Mouse (Mus musculus) ES-CJ7 (cell line): ENCODE data around the gene Rab22a.

Source experiments
- DNase-seq: peaks from one replicate; pipeline ENCODE4 v3.0.0; 2011; ENCODE audit warnings: low read depth, low spot score

The Rab22a gene

GRCm38 (mm10) chr2:173666876-173667275 lies 7.3 kb downstream of the Rab22a start:
- no peak for DNase-seq

- DNase-seq: no peak
These were observed 12.9 kb downstream of the Rab22a start for GRCm38 (mm10) chr2:173672328-173672896.

DNA sequence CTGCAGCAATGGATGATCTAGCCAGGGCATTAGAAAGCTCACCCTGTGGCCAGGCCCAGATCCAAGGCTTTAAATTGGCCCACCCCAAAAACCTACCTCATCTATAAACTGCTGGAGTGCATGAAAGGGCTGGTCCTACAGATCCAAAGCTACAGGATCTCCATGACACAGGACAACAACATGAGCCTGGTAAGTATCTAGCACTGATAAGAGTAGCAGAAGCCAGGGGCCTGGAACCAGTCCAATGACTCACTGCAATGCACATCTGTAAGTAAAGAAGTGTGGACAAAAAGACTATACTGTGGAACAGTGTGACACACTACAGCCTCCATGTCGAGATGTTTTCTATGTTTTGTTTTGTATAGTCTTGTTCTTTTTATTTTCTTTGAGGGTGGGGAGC lies 13.9 kb downstream of the Rab22a start:
- no peak for DNase-seq

DNA sequence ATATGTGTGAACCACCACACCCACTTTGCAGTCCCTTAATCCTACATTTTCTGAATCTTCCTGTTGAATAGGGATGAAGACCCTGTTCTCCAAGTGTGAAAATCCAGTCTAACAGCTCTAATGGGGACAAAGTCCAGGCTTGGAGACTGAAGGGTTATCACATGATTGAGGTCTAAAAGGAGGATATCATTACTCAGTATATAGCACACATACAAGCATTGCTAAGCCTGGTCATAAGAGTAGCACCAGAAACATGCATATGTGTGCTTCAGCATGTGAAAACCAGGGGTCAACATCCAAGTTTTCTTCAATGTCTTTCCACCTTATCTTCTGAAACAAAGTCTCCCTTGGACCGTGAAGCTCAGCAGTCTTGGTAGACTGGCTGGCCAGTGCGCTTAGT lies 19.0 kb downstream of the Rab22a start:
- no peak for DNase-seq

- DNase-seq: no peak
These were observed 19.7 kb downstream of the Rab22a start for GRCm38 (mm10) chr2:173679217-173679616.

- no peak for DNase-seq
These were observed 20.6 kb downstream of the Rab22a start for GRCm38 (mm10) chr2:173680153-173680552.

DNA sequence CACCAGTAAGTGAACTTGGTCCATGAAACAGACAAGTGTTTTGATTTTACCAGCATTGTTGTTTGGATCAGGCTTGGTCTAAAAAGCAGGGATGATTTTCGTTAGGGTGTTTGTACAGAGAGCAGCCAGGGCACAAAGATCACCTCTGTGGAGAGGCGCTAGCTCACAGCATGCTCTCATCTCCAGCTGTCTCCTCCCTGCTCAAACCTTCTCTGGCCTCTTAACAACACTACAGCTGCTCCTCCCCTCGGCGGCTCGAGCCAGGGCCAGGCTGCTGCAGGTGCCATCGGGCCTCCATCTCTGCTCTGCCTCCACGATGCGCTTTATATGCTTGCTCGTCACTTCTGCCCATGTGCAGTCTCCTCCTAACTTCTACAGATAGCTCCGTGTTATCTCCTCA lies 23.2 kb downstream of the Rab22a start:
- no peak for DNase-seq

- DNase-seq: no peak
These were observed 26.3 kb downstream of the Rab22a start for GRCm38 (mm10) chr2:173685781-173686361.

GRCm38 (mm10) chr2:173687363-173687762 lies 27.8 kb downstream of the Rab22a start:
- DNase-seq: no peak

DNA sequence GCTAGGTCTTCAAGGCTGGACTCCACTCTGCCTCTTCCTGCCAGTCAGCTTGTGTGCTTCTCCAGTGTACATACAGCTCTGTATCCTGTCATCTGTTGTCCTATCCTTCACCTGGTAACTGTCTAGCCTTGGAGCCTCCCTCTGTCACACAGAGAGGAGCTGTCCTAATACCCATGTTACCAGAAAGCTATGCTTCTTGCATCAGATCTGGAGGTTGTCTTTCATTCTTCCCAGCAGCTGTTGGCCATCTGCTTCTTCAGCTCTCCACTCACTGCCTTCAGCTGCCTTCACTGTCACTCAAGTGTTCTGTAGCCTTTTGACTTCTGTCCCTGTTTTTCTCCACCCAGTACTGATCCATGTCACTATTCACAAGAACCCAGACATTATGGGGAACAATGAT lies 30.3 kb downstream of the Rab22a start:
- DNase-seq: no peak

DNA sequence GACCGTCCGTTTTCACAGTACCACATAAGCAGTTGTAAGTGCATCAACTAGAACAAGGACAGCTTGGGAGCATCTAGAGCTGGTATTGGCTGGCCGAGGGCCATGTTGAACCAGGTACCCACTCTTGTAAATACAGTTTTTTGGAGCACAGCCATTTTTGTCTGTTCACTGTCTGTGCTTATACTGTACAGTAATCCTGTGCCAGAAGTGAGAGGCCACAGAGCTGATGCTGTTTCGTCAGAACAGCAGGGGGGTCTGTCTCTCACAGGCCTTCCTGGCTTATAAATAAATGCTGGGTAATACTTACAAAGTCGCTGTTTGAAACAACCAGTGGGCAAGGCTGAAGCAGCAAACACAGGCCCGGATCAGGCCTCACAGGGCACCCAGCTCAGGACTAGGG lies 32.2 kb downstream of the Rab22a start:
- DNase-seq: no peak

- DNase-seq: no peak
These were observed 33.1 kb downstream of the Rab22a start for GRCm38 (mm10) chr2:173692693-173693092.

GRCm38 (mm10) chr2:173698850-173699249 lies 39.3 kb downstream of the Rab22a start:
- no peak for DNase-seq

- no peak for DNase-seq
These were observed 42.7 kb downstream of the Rab22a start for GRCm38 (mm10) chr2:173702096-173702866.

GRCm38 (mm10) chr2:173702867-173703237 lies 43.3 kb downstream of the Rab22a start:
- DNase-seq: no peak

DNA sequence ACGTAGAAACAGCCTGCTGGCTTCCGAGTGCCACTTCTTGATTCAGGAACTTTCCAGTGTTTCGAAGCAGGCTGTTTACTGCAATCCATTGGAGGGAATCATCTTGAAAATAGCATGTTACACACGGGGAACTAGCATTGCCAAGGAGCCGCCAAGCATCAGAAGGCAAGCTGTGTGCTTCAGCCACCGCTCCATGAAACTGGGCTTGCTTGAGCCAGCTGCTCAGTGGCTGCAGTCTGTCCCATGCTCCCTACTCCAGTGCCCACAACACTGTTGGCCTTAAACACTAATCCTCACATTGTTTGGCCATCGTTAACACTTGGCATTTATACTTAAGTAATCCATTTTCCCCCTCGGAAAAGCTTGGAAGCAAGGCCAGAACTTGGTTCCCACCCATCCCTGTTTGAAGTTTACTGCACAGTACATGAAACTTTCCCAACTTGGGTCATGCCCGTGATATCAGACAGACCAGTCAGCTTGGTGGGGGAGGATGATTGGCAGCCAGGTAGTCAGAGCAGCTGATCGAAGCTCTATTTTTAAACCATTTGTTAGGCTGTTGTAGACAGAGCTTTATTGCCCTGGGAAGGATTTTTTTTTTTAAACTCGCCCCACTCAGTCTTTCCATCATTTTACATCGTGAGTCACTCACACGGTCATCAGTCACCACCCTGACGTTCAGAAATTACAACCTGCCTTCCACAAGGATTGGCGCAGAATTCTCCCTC lies 46.4 kb downstream of the Rab22a start:
- no peak for DNase-seq

DNA sequence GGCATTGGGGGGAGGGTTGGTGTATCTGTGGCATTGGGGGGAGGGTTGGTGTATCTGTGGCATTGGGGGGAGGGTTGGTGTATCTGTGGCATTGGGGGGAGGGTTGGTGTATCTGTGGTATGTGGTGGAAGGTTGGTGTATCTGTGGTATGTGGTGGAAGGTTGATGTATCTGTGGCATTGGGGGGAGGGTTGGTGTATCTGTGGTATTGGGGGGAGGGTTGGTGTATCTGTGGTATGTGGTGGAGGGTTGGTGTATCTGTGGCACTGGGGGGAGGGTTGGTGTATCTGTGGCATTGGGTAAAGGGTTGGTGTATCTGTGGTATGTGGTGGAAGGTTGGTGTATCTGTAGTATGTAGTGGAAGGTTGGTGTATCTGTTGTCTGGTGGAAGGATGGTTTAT lies 48.1 kb downstream of the Rab22a start:
- peak; percentile 23 for DNase-seq

DNA sequence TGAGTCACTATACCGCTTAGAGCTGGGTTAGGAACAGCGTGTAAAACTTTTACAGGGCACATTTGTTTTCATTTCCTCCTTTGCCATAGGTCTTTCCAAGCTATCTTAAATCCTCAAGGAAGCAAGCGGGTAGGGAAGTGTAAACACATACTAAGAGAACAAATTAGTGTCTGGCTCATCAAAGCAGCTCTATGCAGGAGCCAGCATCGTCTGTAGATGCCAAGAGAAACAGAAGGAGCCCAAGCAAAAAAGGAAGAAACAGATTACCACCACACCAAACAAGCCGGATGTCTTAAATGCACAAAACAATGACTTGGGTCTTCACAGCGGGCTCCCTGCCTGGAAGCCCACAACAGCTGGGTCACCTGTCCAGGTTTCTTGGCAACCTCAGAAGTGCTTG lies 50.6 kb downstream of the Rab22a start:
- DNase-seq: no peak

GRCm38 (mm10) chr2:173712656-173713055 lies 53.1 kb downstream of the Rab22a start:
- no peak for DNase-seq

DNA sequence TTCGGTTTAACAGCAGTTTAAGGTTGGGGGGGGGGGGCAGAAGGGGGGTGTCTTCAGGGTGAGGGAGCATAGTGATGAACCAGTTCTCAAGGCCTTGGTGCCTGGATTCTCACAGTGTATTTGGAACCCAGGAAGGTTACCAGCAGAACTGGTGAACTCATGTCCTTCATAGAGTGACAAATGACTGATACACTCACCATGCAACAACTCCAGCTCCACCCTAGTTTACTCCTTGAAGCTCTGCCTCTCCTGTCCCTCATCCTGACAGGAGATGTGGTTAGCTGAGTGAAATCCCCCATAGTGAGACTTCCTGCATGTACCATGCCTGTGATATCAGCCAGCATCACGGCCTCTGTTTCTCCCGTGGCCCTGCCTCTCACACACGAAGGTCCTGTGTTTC lies 53.7 kb downstream of the Rab22a start:
- no peak for DNase-seq

GRCm38 (mm10) chr2:173714620-173715218 lies 55.2 kb downstream of the Rab22a start:
- DNase-seq: no peak

DNA sequence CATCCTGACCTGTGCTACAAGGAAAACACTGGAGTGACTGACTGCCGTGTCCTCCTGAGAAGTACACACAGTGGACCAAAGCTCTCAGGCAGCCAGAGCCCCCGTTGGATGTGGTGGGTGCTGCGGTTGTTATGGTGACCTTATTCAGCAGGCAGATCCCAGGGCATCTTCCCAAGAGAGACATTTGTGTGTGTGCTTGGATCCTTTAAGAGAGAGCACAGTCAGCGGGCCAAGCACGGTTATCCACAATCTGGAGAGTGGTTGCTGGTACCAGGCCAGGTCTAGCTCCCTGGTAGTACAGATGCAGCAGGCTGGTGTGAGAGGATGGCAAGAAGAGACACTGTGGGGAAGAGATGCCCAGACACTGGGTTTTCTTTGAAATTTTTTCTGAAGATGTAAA lies 57.4 kb downstream of the Rab22a start:
- no peak for DNase-seq
